Mouse (Mus musculus) heart, adult 2 months (tissue): ENCODE results near the gene Tpra1.

ENCODE experiments used
- CTCF ChIP-seq: fragments of 200-600 bp; IDR thresholded peaks from 2 replicates; pipeline ENCODE4 v1.8.1; 2022; ENCODE audit warnings: antibody characterized with exemption, mild to moderate bottlenecking, moderate library complexity
- EP300 ChIP-seq: fragments of 200-500 bp; IDR thresholded peaks from 2 replicates; pipeline ENCODE4 v1.6.1; 2011; ENCODE audit warnings: low read depth, low read length, control low read depth; ENCODE audit not compliant: insufficient read depth

DNA sequence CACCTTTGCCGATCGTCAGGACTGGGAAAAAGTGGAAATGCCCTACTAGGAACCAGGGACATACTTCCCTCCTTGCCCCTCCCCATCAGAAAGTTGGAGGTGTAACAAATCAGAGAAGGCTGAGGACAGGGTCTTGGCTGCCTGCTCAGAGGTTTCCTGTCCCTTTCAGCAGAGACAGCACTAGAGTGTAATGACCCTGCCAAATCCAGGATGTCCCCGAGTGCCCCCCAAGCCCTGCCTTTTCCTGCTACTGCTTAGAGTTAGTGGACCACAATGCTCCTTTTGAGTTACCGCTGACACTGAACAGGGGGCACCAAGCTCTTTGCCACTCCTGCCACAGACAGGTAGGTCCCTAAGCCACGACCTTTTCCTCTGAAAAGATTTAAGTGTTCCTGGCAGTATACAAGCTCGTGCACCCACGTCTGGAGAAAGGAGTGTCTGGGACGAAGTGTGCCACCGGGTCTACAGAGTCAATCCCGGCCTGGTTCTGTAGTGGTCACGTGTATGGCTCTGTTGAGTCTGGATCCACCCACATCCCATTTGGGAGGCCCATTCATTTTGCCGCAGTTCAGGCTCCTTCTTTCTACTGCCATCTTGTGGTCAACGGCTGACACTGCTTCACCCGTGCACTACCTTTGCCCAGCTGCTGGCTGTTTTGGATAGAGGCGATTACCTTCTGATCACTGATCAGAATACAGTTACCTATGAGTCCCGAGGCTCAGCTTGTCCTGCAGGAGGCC, 4.5 kb downstream of the Tpra1 start:
- TF ChIP-seq EP300 (peak; percentile 74; the same call in 1 of the 2 replicates), CTCF (no peak; the same call in none of the 2 replicates)
